Mouse (Mus musculus): ENCODE measurements around the gene Napepld.
"Not testable (repeated sequence)": the region's sequence is repeated elsewhere in the genome, so short reads cannot be mapped to it uniquely, and the experiment has no call there.

The Napepld gene

DNA sequence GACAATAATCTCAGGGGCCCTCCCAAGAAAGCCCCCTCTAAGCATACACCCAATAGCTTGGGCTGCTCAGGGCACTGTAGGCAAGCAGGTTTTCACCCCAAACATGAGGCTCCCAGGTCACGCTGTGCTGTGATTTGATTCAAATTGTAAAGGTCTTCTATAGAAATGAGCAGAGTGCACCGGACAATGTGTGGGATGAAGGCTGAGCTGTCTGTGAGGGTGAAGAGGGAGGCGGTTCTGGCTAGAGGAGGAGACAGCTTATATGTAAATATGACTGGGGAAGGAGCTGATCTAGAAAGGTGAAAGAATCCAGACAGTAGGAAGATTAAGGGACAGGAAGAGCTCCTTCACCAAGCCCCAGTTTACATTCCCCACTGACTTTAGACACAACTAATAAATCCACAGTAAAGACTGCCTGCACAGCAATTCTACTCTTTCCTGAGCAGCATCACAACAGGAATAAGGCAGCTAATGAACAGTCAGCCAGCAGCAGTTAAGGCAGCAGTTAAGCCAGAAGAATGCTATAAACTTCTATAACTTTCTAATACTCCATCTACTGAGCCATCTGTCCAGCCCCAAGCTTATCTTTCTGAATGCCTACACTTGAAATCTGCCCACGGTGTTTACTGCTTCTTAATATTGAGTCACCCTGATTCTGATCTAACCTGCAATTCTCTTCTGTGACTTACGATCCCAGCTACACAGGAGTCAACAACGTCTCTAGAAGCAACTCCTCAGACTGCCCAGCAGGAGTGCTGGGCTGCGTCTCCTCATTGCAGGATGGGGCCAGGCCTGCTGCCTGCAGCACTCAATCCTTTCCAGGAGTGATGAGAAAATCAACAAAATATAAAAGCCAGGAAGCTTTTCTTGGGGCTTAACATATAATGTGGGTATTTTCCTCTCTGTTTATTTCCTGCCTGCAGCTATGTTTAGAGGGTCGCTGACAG lies 33.7 kb downstream of the Napepld start:
- in situ Hi-C loops (cut with MboI, MseI) = no loop called here

DNA sequence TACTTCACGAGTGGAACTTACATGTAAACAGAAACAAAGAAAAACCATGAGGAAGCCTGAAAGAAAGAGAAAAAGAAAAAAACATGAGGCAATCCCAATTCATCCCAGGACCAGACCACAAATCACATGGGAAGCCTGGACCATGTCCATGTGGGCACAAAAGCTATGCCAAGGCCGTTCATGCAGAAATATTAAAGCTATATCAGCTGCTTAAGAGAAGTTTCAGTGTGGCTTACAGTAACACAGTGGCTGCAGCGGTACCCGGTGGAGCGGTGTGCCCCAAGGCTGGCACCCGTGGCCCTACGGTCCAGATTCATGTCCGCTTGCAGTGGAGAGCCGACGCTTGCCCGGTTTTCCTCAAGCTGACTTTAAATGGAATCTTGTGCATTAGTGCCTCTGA lies 38.1 kb downstream of the Napepld start:
- in situ Hi-C loops (cut with MboI, MseI) = no loop called here

GRCm38 (mm10) chr5:21660850-21661249 lies 40.3 kb downstream of the Napepld start:
- in situ Hi-C loops (cut with MboI, MseI) = no loop called here

DNA sequence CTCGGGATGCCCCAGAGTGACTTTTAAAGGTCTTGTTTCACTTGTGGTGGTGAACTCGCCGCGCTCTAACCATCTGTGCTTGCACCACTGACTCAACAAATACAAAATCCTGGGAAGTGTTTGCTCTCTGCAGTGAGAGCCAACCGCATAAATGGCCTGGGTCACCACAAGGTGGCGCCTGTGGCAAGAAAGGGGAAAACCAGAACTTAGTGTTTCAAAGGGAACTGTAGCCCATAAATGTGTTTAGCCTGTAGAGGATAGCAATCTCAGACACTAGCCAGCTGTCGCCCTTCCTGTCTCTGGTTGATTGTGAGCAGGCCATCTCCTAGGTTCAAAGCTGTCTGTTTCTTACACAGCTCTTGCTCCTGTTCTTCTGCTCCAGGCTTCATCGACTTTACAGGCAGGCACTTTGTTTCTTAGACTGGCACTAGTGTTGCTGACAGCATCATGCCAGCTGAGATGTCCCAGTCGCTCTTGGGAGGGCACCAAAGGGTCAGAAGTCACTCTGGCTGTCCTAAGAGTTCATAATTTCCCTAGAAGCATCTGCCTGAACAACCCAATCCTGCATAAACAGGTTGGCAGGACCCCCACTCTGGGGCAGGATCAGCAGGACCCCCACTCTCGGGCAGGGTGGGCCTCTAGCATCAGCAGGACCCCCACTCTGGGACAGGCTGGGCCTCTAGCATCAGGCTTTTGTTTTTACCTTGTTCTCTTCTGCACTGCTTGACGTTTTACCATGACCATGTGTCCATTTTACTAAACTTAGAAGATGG lies 42.4 kb downstream of the Napepld start:
- in situ Hi-C loops (cut with MboI, MseI) = no loop called here

DNA sequence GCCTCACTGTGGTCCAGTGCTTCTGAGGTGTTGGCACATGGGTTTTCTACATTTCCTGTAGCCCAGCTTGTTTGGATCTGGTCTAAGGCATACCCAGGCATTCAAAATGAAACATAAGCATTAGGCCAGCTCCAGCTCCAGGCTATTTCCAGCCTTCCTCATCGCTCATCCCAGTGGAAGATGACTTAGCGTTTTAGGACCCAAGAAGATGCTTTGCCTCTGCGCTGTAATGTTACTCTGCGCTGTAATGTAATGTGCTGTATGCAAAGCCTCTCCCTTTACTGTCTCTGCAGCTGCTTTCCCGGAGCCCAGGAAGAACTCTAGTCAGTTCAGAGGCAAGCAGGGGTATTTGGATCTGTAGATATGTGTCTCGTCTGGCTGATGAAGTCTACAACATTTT lies 43.2 kb downstream of the Napepld start:
- in situ Hi-C loops (cut with MboI, MseI) = no loop called here

DNA sequence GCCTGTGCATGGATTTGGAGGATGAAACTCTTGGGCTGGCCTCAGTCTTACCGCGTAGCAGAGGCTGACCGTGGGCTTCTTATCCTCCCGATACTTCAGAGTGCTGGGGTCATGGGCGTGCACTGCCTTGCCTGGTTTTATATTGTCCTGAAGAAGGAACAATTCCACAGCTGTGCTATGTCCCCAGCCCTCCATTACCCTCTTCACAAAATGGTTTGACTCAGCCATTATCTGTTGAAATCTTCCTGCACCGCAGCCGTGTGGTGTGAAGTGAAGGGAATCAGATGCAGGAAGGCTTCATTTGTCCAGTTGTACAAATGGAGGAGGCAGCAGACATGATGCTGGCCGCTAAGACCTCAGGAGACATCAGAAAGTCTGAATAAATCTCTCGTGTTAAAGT lies 44.3 kb downstream of the Napepld start:
- in situ Hi-C loops (cut with MboI, MseI) = no loop called here

GRCm38 (mm10) chr5:21651885-21652612 lies 49.1 kb downstream of the Napepld start:
- in situ Hi-C loops (cut with MboI, MseI) = no loop called here

DNA sequence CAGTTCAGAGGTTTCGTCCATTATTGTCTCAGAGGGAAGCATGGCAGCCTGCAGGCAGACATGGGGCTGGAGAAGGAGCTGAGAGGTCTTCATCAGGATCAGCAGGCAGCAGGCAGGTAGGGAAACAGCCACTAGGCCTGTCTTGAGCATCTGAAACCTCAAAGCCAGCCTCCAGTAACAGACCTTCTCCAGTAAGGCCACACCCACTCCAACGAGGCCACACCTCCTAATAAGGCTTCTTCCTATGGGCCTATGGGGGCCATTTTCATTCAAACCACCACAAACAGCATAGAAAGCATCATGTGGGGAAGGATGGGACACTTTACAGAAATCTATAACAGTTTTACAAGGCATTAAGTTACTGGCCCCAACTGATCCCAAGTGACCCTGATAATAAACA lies 50.5 kb downstream of the Napepld start:
- in situ Hi-C loops (cut with MboI, MseI) = no loop called here

- in situ Hi-C loops (cut with MboI, MseI) = no loop called here
Measured at GRCm38 (mm10) chr5:21646133-21646491, 55.1 kb downstream of the Napepld start.

- in situ Hi-C loops (cut with MboI, MseI) = no loop called here
Measured at GRCm38 (mm10) chr5:21645439-21646132, 55.6 kb downstream of the Napepld start, which contains the start of the genes Fbxl13 and Armc10. TSS of gene Fbxl13 (minus strand) at chr5:21645634. TSS of gene Armc10 (plus strand) at chr5:21645813.

DNA sequence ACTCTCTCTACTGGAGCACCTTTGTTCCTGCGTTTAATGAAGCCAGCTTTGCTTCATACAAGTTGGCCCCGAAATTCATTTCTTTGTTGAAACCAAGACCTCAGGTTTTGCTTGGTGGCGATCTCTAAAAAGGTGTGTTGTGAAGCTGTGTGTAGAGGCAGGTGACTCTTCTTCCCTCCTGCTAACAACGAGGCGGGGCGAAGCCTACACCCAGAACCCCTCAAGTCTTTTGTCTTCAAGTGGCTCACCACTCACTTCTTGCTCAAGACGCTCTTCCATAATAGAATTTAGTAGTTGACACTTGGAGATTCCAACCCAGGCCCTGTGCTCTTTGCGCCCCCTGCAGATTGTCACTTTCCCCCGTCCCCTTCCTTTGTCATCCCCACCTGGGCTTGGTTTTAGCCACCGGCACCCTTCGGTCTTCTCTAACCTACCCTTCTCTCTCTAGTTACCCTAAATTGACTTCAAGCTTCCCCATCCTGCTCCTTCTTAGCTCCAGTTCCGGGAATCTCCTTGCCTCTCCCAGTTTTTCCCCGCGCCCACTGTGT lies 56.2 kb downstream of the Napepld start:
- in situ Hi-C loops (cut with MboI, MseI) = loop anchor here (5.0 kb wide), 1 partner anchor 87 kb away; no protein-coding TSS in a partner anchor

- in situ Hi-C loops (cut with MboI, MseI) = loop anchor here (5.0 kb wide), 1 partner anchor 89 kb away; no protein-coding TSS in a partner anchor
Measured at GRCm38 (mm10) chr5:21643606-21644005, 57.6 kb downstream of the Napepld start.

GRCm38 (mm10) chr5:21640961-21641360 lies 60.2 kb downstream of the Napepld start:
- in situ Hi-C loops (cut with MboI, MseI) = loop anchor here (5.0 kb wide), 1 partner anchor 91 kb away; no protein-coding TSS in a partner anchor

DNA sequence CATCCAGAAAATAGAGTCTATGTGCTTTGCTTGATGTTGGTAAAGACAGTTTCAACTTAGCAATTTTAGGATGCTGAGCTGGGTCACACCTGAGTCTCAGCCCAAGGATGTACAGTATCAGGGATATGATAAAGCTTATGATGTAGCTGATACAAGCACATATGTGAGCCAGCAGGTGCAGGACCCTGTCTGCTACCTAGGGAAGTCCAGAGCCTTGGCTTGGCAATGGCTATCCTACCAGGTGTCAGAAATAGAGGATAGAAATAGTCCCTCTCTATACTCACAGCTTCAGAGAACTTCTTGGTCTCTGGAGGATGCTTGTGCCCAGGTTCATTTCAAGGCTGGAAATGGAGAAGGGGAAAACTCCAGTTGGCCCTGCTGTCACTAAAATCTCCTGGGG lies 75.3 kb downstream of the Napepld start:
- in situ Hi-C loops (cut with MboI, MseI) = loop anchor here (10.0 kb wide), 1 partner anchor 1901 kb away; no protein-coding TSS in a partner anchor

- in situ Hi-C loops (cut with MboI, MseI) = no loop called here
Measured at GRCm38 (mm10) chr5:21616450-21617009, 84.7 kb downstream of the Napepld start.

- in situ Hi-C loops (cut with MboI, MseI) = not testable (repeated sequence)
Measured at GRCm38 (mm10) chr5:21614299-21614698, 86.9 kb downstream of the Napepld start.

Data from T-helper 2 cell (primary cell).